Mouse (Mus musculus) stomach, embryonic 14.5 days (tissue): ENCODE data around the gene Slc35g3. TPM values are rescaled to one million over a fixed set of nuclear protein-coding genes. Genes with fewer than 3 reads are reported as not detected.

Experiments used
- ATAC-seq: fragments of 200-750 bp; cut with Nextera tagmentation; 2 replicates; pipeline ENCODE4 v1.8.0; 2017; ENCODE audit warnings: low read depth, moderate TSS enrichment; ENCODE audit not compliant: insufficient number of reproducible peaks, insufficient read depth, low FRiP score
- H3K27ac ChIP-seq: fragments of 300-500 bp; sonication (generic); 2 replicates; pipeline ENCODE4 v1.5.1; 2014; ENCODE audit warnings: mild to moderate bottlenecking, low read length, moderate library complexity, mixed read lengths
- H3K27me3 ChIP-seq: fragments of 300-500 bp; sonication (generic); 2 replicates; pipeline ENCODE4 v1.6.1; 2014; ENCODE audit warnings: low read length, control low read depth, mixed read lengths; ENCODE audit not compliant: control insufficient read depth, insufficient read depth
- H3K36me3 ChIP-seq: fragments of 300-500 bp; sonication (generic); 2 replicates; pipeline ENCODE4 v1.6.1; 2014; ENCODE audit warnings: mild to moderate bottlenecking, control low read depth, low read length, moderate library complexity, mixed read lengths; ENCODE audit not compliant: control insufficient read depth, insufficient read depth
- H3K4me1 ChIP-seq: fragments of 300-500 bp; sonication (generic); 2 replicates; pipeline ENCODE4 v1.6.1; 2014; ENCODE audit warnings: low read length, control low read depth, mixed read lengths; ENCODE audit not compliant: control insufficient read depth, insufficient read depth
- H3K4me2 ChIP-seq: fragments of 300-500 bp; sonication (generic); replicated peaks from 2 replicates; pipeline ENCODE4 v1.6.1; 2014; ENCODE audit warnings: low read depth, low read length, control low read depth
- H3K4me3 ChIP-seq: fragments of 300-500 bp; sonication (generic); 2 replicates; pipeline ENCODE4 v1.5.1; 2014; ENCODE audit warnings: low read depth, low read length, control low read depth
- H3K9ac ChIP-seq: fragments of 300-500 bp; sonication (generic); replicated peaks from 2 replicates; pipeline ENCODE4 v1.6.1; 2014; ENCODE audit warnings: low read depth, mild to moderate bottlenecking, control low read depth, low read length, moderate library complexity, mixed read lengths
- H3K9me3 ChIP-seq: fragments of 300-500 bp; sonication (generic); 2 replicates; pipeline ENCODE4 v1.6.1; 2016; ENCODE audit warnings: low read depth, low read length, control low read depth; ENCODE audit not compliant: control insufficient read depth
- WGBS: fragments of 180-500 bp; shearing (Covaris S2); extraction: QIAGEN DNeasy Blood & Tissue Kit; methylation state at CpG from one replicate; pipeline ENCODE4 v1.1.7; 2014; 5-methylcytosine and 5-hydroxymethylcytosine counted together
- polyA plus RNA-seq: library from polyadenylated mRNA; unstranded; fragments of >200 nt; fragmentation: Nextera tagmentation; extraction: Ambion mirVana; gene quantifications from 2 replicates; pipeline ENCODE4 v1.2.1, GENCODE M21; 2014

The Slc35g3 gene
- polyA plus RNA-seq, 1 experiment from 2014 or later = not detected

GRCm38 (mm10) chr11:69711082-69711481 lies 50.7 kb downstream of the Slc35g3 start:
- no peak overlapping the region for H3K27ac ChIP-seq
- no peak overlapping the region for H3K4me2 ChIP-seq
- 76% methylated on average over 2 of the region's 2 CpGs for WGBS
- no peaks in the 10 kb centered on the region for H3K36me3 ChIP-seq
- no peak overlapping the region for H3K9ac ChIP-seq
- no peaks in the 10 kb centered on the region for H3K4me1 ChIP-seq
- H3K9me3 ChIP-seq = no peaks in the 10 kb centered on the region
- no peak for ATAC-seq
- no peaks in the 10 kb centered on the region for H3K27me3 ChIP-seq
- H3K4me3 ChIP-seq = no peak overlapping the region

GRCm38 (mm10) chr11:69710470-69710869 lies 51.3 kb downstream of the Slc35g3 start:
- no peak for ATAC-seq
- Histone ChIP-seq H3K36me3 (no peaks in the 10 kb centered on the region), H3K4me1 (no peaks in the 10 kb centered on the region), H3K27me3 (no peaks in the 10 kb centered on the region), H3K9me3 (no peaks in the 10 kb centered on the region), H3K9ac (no peak overlapping the region), H3K27ac (no peak overlapping the region), H3K4me2 (no peak overlapping the region), H3K4me3 (no peak overlapping the region)
- WGBS = 68% methylated on average over 3 of the region's 3 CpGs

Other genes starting within 250 kb of the Slc35g3 start
- 1.4 and 2.3 TPM in 2 replicates for gene Dnah2, start 212.9 kb downstream of the Slc35g3 start, polyA plus RNA-seq
- gene Efnb3, start 201.8 kb downstream of the Slc35g3 start, polyA plus RNA-seq = 5.5 and 5.7 TPM in 2 replicates
- gene Wrap53, start 181.7 kb downstream of the Slc35g3 start, polyA plus RNA-seq = 22.1 and 23.1 TPM in 2 replicates
- 155 and 163 TPM in 2 replicates for gene Trp53, start 181.6 kb downstream of the Slc35g3 start, polyA plus RNA-seq
- 8.8 and 10.0 TPM in 2 replicates for gene Atp1b2, start 156.0 kb downstream of the Slc35g3 start, polyA plus RNA-seq
- not detected in 2 replicates for gene Shbg, start 144.1 kb downstream of the Slc35g3 start, polyA plus RNA-seq
- 17.5 and 18.7 TPM in 2 replicates for gene Sat2, start 139.9 kb downstream of the Slc35g3 start, polyA plus RNA-seq
- gene Fxr2, start 129.0 kb downstream of the Slc35g3 start, polyA plus RNA-seq = 20.9 and 26.0 TPM in 2 replicates
- gene Sox15, start 106.7 kb downstream of the Slc35g3 start, polyA plus RNA-seq = 4.1 and 4.7 TPM in 2 replicates
- 49.9 and 50.2 TPM in 2 replicates for gene Mpdu1, start 99.3 kb downstream of the Slc35g3 start, polyA plus RNA-seq
- gene Cd68, start 95.8 kb downstream of the Slc35g3 start, polyA plus RNA-seq = 12.5 and 16.4 TPM in 2 replicates
- 654 and 666 TPM in 2 replicates for gene Eif4a1, start 89.5 kb downstream of the Slc35g3 start, polyA plus RNA-seq
- gene Senp3, start 79.9 kb downstream of the Slc35g3 start, polyA plus RNA-seq = 88.1 and 102 TPM in 2 replicates
- gene Tnfsf13, start 76.2 kb downstream of the Slc35g3 start, polyA plus RNA-seq = 0.67 TPM in 1 of 2 replicates, not detected in the other
- 9.9 and 11.7 TPM in 2 replicates for gene Tnfsf12, start 66.1 kb downstream of the Slc35g3 start, polyA plus RNA-seq
- gene Tnfsfm13, start 65.9 kb downstream of the Slc35g3 start, polyA plus RNA-seq = 5.5 TPM in 2 replicates
- gene Polr2a, start 3.3 kb downstream of the Slc35g3 start, polyA plus RNA-seq = 39.3 and 43.6 TPM in 2 replicates
- 3.9 and 4.0 TPM in 2 replicates for gene Zbtb4, start 3.9 kb upstream of the Slc35g3 start, polyA plus RNA-seq
- 6.7 and 7.5 TPM in 2 replicates for gene Chrnb1, start 34.0 kb upstream of the Slc35g3 start, polyA plus RNA-seq
- 2.1 and 3.6 TPM in 2 replicates for gene Fgf11, start 39.9 kb upstream of the Slc35g3 start, polyA plus RNA-seq
- gene Tmem102, start 43.7 kb upstream of the Slc35g3 start, polyA plus RNA-seq = 12.2 and 15.0 TPM in 2 replicates
- not detected in 2 replicates for gene Gm39566, start 53.3 kb upstream of the Slc35g3 start, polyA plus RNA-seq
- gene Spem2, start 56.5 kb upstream of the Slc35g3 start, polyA plus RNA-seq = not detected in 2 replicates
- gene Spem1, start 60.2 kb upstream of the Slc35g3 start, polyA plus RNA-seq = 0.41 TPM in 1 of 2 replicates, not detected in the other
- gene Nlgn2, start 75.8 kb upstream of the Slc35g3 start, polyA plus RNA-seq = 10.6 and 11.9 TPM in 2 replicates
- gene Tmem256, start 76.5 kb upstream of the Slc35g3 start, polyA plus RNA-seq = 433 and 495 TPM in 2 replicates
- gene Plscr3, start 84.4 kb upstream of the Slc35g3 start, polyA plus RNA-seq = 102 and 110 TPM in 2 replicates
- gene Tnk1, start 96.8 kb upstream of the Slc35g3 start, polyA plus RNA-seq = 11.1 TPM in 2 replicates
- not detected in 2 replicates for gene Tmem95, start 116.0 kb upstream of the Slc35g3 start, polyA plus RNA-seq
- 5.0 and 5.3 TPM in 2 replicates for gene Kctd11, start 119.4 kb upstream of the Slc35g3 start, polyA plus RNA-seq
- gene Acap1, start 133.6 kb upstream of the Slc35g3 start, polyA plus RNA-seq = 3.5 and 4.0 TPM in 2 replicates
- 8.5 and 10.4 TPM in 2 replicates for gene 2810408A11Rik, start 139.0 kb upstream of the Slc35g3 start, polyA plus RNA-seq
- gene Neurl4, start 139.1 kb upstream of the Slc35g3 start, polyA plus RNA-seq = 12.6 and 12.7 TPM in 2 replicates
- 71.3 and 80.0 TPM in 2 replicates for gene Gps2, start 151.9 kb upstream of the Slc35g3 start, polyA plus RNA-seq
- gene Eif5a, start 160.0 kb upstream of the Slc35g3 start, polyA plus RNA-seq = 1,510 and 1,553 TPM in 2 replicates
- 6.6 and 8.9 TPM in 2 replicates for gene Ybx2, start 173.8 kb upstream of the Slc35g3 start, polyA plus RNA-seq
- 31.3 and 31.5 TPM in 2 replicates for gene Slc2a4, start 186.2 kb upstream of the Slc35g3 start, polyA plus RNA-seq
- 196 and 205 TPM in 2 replicates for gene Cldn7, start 202.8 kb upstream of the Slc35g3 start, polyA plus RNA-seq
- gene Ctdnep1, start 219.2 kb upstream of the Slc35g3 start, polyA plus RNA-seq = 27.2 and 29.5 TPM in 2 replicates
- gene Elp5, start 220.5 kb upstream of the Slc35g3 start, polyA plus RNA-seq = 104 and 111 TPM in 2 replicates
- 496 and 523 TPM in 2 replicates for gene Gabarap, start 229.2 kb upstream of the Slc35g3 start, polyA plus RNA-seq
- gene Phf23, start 233.8 kb upstream of the Slc35g3 start, polyA plus RNA-seq = 40.2 and 47.9 TPM in 2 replicates
- gene Dvl2, start 238.6 kb upstream of the Slc35g3 start, polyA plus RNA-seq = 29.0 and 29.9 TPM in 2 replicates